Mouse (Mus musculus): ENCODE results near the gene Dnah9. TPM values are rescaled to one million over a fixed set of nuclear protein-coding genes. Genes with fewer than 3 reads are reported as not detected.

Dnah9 gene
- polyA plus RNA-seq, 2 experiments from 2014 or later: 0.13 TPM; not detected in 1

DNA sequence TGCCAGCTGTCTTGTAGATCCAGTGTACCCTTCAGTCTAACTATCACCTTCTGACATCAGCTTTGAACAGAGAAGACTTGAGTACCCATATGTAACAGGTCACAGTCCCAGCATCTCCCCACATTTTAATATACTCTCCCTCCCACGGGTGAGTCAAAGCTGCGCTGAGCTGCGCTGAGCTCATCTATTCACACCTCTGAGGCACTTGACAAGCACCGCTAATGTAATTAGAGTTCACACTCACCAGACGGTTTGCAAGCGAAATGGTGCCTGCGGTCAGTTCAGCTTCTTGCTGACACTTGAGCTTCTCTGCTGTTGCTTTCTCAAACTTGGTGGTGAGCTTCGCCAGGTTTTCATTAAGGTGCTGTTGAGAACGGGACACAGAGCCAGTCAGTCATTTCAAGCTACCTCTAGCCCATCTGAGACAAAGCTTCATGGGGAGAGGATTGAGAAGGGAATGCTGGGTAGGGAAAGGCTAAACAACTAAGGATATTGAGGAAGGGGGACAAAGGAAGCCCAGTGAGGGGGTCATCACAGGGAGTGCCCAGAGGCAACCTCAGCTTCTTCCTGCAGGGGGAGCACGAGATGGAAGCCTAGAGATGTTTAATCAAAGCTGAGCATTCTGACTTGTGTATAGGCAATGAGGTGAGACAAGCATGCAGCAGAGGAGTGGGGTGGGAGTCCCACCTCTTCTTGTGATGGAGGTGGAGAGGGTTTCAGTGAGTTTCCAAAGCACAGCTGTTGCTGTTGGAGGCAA, 249.7 kb downstream of the Dnah9 start:
- ATAC-seq: no peak

DNA sequence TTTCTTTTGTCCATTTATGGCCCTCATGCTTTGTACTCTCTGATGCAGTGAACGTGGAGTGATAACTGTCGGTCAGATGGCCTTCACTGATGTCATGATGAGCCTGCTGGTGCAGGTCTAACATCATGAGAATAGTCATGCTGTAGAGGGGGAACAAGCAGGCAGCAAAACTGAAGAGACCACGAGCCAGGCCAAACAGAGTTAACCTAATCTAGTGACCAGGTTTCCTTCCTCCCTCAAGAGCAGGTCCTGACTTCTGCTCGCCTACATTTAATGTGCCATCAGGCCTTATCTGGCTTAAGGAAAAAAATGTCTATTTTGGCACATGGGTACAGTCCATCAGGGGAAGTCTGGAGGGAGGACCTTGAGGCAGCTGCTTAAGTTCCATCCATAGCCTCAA, 259.2 kb downstream of the Dnah9 start:
- no peak for ATAC-seq

DNA sequence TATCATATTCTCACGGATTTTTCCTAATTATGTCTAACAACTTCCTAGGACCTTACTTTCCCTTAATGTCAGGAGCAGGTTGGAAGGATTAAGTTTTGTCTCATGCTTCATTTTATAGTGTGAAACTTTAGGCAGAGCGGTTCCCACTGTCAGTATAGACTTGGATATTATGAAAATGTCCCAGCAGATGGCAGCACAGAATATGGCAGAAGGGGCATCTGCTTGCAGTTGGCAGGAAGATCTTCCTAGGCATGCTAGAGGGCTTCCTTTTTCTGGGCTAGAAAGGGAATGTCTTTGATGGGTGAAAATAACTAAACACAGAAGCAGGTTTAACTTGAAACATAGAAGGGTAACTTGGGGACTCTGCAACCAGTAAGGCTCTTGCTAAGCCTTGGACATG, 262.9 kb downstream of the Dnah9 start:
- ATAC-seq: no peak

DNA sequence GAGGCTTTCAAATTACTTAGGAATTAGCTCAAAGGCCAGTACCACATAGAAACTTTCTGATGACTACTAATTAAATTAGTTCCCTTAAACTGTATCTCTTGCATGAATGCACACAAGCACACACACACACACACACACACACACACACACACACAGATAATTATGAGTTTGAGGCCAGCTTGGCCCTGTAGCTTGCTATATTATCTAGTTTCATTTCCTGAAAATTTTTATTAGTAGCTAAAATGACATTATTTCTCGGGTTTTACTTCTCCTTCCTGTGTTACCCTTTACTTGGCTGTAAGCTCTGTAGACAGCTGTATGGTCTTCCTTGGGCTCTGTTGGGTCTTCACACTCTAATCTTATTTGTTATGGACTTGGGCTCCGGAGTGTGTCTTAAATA, 264.4 kb downstream of the Dnah9 start:
- no peak for ATAC-seq

DNA sequence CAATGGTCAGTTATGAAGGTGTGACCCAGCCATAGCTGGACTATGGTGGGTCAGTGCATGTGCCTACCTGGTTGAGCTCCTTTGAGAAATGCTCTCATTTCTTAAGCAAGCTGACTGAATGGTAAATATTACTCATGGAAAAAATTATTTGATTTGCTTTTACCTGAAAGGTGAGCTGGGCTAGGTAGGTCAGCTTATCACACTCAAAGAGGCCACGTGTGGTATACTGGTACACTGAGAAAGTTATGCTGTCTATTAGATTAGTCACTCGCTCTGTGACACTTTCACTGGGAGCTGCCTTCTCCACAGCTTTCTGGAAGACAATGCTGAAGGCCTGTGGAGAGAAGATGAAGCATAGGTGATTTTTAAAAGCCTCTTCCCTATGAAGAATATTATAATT, 286.9 kb downstream of the Dnah9 start:
- no peak for ATAC-seq

DNA sequence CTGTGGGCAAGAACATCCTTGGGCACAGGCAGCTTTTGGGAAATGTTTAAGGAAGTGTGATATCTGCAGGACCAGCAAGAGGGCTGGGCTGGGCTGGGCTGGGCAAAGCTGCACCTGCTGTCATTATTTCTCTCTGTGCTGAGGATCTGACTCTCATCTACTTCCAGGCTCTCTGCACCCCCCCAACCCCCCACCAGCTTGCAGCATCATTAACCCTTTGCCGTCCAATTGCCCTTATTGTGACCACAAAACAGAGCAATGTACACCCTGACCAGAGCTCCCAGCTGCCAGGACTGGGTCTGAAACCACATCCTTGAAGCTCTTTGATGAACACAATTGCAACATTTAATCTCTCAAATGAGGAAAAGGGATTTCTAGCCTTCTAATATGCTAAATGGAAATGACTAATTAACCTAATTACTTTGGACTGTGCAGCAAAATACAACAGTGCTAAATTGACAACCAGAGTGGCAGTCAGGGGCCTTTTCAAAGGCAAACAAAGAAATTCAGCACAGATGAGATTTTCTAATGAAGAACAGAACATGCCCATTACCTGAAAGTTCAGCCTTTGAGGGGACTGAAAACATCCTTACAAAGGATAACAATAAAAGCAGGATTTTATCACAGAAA, 291.1 kb downstream of the Dnah9 start:
- ATAC-seq: no peak

DNA sequence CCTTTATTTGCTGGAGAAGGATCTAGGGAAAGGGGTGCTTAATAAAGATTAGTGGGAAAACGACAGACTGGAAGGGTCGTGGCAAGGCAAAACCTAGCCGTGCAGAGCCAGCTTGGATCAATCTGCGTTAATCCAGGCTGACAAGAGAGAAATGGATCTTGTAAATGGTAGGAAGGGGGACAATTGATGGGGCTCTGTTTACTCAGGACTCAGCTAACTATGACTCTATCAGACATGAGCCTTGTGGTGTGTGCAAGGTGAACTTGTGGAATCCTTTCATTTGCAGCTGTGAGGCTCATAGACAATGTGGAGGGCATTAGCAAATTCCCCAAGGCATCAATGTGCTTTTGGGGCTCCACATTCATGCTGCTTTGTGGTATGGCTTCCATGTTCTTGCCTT, 306.9 kb downstream of the Dnah9 start:
- no peak for ATAC-seq

DNA sequence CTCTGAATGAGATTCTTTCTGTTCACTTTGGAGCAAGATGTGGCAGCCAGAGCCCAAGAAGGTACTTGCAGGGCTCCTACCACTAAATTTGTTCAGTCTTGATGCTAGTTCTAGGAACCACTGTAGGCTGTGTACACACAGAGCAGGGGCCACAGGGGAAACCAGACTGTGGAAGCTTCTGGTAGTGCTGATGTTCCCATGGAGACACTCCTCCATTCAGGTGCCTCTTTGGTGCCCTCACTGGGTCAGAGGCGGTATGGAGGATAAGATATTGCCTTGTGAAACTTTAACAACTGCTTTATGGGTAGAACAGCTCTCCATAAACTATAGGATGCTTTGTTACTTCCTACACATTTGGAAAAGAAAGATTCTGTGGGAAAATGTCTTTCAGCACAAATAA, 316.3 kb downstream of the Dnah9 start:
- ATAC-seq: no peak

DNA sequence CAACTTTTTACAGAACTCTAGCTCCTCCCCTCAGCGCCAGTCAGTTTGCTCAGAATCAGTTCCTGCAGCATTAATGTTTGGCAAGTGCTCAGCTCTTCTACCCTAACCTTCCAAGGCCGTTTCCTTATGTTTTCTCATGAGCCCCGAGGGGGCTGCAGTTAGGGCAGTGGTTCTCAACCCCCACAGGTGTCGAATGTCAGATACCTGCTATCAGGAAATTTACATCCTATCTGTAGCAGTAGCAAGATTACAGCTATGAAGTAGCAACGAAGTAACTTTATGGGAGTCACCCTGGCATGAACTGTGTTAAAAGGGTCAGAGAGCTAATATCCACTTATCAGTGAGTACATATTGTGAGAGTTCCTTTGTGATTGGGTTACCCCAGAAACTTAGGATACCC, 321.9 kb downstream of the Dnah9 start:
- ATAC-seq: no peak

DNA sequence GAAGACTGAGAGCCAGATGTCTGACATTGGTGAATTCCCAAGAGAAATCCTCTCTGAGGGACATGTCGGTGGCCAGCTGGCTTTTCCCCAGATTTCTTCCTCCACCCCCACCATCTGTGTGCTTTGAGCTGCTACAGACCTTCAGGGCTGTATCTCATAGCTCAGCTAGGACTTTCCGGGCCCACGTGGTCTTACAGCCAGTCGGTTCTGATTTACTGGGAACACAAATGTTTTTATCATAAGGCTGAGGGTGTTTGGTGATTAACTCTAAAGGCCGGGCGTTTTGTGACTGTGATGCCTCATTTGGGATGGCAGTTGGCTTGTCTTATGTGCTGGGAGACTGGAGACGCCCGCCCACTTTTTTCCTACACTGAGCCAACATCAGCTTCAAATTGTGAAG, 329.4 kb downstream of the Dnah9 start:
- no peak for ATAC-seq

DNA sequence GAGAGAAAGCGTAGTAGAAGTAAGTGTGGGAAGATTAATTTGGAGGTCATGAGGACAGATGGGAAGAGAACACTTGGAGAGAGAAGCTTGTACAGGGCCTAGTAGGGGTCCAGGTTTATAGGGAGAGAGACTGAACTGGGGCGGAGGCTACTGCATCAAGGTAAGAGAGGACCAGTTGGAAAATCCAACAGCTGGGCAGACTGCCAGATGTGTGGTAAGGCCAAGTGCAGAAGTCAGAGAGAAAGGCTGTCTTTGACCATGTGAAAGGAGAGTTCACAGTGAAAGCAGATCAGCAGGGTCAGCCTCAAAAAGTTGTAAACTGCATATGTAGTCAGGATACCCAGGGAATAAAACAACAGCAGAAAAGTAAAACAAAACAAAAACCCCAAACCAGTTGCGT, 343.8 kb downstream of the Dnah9 start:
- ATAC-seq: no peak

DNA sequence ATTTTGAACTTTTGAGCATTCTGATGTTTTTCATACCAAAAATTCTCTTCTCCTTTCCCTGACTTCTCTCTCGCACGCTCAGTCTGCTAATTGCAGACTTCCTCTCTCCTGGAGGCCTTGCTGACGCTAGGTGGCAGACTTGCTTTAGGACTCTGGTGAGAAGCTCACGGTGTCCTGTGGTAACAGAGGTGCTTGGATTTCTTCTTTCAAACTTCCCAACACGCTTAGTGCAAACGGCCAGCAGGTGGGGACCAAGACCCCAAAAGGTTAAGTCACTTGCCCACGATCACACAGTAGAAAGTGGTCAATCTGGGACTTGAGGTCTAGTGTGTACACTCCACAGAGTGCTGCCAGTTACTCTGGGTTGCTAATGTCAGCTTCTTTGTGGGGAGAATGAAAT, 347.5 kb downstream of the Dnah9 start:
- no peak for ATAC-seq

DNA sequence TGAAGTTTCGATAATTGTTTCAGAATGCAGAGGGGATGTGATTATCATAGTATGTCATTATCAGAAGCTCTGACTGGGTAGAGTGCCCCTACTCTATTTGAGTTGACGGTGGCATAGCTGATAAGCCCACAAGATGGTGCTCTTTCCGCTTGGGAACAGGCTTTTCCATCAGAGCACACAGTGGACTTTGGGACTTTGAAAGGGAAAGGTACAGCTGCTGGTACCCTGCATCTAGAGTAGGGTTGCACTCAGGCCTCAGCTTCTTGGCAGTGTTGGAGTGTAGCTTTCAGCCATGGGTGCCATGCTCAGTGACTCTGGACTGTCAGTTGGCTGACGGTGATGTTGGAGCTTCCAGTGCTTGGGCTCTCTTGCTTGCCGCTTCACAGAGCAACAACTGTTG, 348.1 kb downstream of the Dnah9 start:
- no peak for ATAC-seq

DNA sequence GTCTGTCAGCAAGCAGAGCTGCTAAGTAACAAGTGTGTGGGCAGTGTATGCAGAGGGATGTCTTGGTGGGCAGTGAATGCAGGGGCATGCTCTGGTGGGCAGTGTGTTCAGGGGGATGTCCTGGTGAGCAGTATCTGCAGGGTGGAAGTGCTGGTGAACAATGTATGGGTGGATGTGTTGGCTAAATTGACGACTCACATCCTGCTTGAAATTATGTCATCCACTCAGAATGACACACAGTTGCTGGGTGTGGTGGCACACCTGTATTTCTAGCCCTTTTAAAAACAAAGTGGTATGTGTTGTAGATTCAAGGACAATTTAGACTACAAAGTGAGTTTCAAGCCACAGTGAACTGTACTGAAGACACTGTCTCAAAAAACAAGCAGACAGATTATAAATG, 350.2 kb downstream of the Dnah9 start:
- no peak for ATAC-seq

DNA sequence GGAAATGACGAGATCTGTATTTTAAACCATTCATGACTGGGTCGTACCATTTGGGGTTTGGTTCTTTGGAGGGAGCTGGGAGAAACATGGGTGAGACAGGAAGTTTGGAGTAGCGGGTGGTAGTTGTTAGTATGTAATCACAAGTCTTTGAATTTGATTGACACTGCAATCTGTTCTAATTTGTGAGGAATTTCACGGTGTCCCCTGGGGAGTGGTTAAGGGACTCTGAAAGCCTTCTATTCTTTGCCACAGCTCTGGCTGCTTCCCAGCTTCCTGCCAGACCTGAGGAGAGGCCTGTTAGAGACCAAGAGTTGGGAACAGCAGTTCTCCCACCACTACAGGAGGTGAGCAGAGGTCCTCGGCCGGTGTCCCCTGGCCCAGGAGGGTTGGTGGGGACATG, 352.1 kb downstream of the Dnah9 start:
- no peak for ATAC-seq

DNA sequence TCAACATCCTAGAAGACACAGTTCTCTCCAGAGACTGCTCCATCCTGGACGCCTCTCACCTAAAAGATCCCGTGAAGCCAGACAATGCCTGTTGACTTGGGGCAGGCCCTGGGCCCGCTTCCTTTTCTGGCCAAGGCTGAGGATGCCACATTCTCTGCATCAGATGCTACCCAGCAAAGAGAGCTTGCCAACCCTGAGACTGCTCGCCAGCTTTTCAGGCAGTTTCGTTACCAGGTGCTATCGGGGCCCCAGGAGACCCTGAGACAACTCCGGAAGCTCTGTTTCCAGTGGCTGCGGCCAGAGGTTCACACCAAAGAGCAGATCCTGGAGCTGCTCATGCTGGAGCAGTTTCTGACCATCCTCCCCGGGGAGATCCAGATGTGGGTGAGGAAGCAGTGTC, 354.0 kb downstream of the Dnah9 start:
- no peak for ATAC-seq

DNA sequence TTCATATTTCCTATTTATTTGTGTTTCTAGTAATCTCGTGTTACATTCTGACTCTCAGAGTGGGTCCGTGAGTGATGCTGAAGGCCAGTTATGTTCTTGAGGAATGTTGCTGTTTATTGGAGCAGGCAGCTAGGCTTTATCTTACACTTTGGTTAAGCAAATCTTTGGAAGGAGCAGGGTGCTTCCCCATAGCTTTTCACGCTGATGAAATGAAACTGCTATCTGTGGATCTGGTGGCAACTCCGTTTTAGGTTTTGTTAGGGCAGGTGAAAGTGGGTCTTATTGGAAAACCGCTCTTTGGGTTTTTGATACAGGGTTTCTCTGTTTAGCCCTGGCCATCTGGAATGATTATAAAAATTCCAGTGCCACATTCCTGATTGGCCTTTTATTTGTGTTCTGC, 356.3 kb downstream of the Dnah9 start:
- ATAC-seq: no peak

DNA sequence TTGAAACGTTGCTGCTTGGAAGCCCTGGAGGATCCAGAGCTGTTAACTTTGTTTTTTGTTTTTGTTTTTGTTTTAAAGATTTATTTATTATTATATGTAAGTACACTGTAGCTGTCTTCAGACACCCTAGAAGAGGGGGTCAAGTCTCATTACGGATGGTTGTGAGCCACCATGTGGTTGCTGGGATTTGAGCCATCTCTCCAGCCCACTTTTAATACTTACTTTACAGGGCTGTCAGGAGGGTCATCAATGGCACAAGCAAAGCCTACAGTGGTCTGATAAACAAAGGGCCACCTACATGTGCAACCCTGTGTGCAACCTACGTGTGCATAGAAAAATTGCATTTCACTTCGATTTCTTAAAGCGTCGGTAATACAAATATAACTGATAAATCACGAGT, 360.8 kb downstream of the Dnah9 start:
- ATAC-seq: no peak

DNA sequence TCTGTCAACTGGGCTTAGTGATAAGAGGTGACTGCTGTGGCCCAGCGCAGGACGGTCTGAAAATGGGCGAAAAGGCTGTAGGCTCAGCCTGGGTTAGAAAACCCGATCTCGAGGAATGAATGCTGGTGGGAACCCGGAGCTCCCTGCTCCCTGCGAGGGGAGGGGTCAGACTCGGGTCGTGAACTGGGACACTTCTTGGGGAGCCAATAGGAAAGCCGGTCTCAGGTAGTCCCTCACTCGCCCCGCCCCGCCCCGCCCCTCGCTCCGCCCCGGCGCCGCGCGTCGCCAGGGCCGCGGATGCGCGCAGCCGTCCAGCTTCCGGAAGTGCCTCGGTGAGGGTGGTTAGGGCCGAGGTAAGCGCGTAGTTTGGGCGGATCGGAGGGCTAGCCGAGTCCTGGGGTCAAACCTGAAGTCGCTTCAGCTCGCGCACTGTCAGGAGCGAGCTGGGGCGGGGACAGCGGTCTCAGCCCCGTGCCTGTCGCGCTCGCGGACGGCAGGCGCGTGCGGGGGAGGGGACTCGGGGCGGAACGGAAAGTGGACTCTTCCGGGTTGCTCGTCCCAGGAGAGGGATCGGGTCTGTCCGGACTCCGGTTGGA, 361.3 kb downstream of the Dnah9 start, which contains the start of gene Zkscan6:
TSS of gene Zkscan6 (plus strand) at position 267 of the 596 bp plus-strand sequence.
- ATAC-seq: peak; percentile 90

DNA sequence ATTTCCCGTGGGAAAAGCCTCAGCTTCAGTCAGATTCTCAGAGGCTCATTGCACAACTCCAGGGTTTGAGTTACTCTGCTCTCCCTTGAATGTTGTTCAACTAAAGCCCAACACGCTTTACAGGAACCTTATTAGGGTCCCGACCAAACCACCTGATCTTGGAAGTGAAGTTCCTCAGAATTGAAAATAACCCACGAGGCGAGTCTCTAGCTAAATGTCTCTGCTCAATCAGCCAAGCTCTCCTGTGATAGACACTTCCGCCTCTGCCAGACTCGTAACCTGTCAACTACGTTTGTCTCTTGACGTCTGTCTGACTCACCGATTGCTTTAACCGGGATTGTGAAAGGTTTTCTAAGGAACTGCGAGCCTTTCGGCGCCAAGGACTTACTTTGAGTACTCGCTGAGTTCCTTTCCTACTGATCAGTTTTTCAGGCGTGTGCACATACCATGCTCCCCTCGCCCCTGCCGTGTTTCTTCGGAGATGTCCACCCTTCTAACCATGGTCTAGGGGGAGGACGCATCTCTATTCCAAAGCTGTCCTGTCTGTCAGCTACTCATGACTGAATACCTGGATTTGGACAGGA, 361.9 kb downstream of the Dnah9 start:
- ATAC-seq: peak; percentile 62

DNA sequence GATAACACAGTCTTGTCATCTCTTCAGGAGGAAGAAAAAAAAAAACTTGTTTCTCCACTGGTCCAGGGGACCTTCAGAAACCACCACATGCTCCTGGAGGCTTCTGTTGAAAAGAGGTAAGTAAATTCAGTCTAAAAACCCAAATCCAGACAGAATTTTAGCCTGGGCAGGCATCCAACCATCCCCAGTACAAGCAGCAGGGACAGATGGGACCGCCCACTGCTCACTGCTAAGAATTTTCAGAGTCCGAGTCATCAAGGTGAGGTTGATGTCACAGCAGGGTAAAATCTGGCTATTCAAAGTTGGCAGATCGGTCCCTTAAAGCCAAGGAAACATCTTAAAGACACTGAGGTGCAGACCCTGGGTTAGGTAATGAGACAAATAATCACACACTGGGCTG, 366.5 kb downstream of the Dnah9 start:
- no peak for ATAC-seq

DNA sequence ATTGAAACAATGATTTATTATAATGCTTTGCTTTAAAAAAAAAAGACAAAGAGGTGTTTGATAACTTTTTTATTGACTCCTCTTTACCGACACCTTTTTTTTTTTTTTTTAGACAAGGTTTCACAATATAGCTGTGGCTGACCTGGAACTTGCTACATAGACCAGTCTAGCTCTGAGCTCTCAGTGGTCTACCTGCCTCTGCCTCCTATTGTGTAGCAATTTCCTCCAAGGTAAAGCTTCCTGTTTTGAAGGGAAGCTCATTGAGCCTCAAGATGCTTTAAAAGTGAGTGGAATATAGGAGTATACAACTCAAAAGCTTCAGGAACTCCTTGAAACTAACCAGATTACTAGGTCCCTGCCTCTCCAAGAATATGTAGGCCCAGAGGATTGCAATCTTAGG, 372.5 kb downstream of the Dnah9 start:
- ATAC-seq: no peak

DNA sequence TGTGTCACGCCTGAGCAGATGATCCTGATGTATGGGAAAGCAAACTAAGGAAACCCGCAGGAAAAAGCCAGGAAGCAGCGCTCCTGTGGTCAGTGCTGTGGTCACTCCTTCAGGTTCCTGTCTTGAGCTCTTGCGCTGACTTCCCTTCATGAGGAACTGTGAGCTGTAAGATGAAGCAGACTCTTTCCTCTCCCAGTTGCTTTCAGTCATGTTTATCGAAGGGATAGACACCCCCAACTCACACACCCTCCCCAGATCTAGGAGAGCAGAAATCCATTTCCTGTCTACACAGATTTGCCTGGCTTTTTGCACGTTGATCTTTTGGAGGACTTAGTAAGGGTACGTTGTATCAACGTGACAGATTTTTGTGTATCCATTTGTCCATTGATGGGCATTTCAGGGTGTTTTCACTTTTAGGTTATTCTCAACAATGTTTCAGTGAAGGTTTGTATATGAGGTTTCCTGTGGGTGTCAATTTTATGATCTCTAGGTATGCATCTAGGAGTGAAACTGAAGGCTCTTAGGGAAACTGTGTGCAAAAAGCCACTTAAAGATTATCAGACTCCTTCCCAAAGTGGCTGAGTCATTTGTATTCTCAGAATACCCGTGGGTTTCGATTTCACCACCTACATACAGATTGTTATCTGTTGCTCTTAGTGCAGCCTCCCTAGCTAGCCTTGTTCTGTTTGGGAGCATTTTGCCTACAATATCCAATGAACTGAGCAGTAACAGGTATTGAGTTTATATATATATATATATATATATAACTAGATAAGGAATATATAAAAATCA, 373.7 kb downstream of the Dnah9 start:
- ATAC-seq: peak; percentile 93
